Comparison of ENCODE assay signal across 8 mouse cellular contexts in genomic region chr2:18766821-18767541, GRCm38 (mm10).
A peak's percentile ranks its signal among the peaks of the same experiment; 100 is the strongest.
DNase-seq lines count a peak whose midpoint lies in the region; ATAC-seq lines count a peak whose summit lies in the region.

No protein-coding gene starts in this region.

- no peaks in the 10 kb centered on the region for H3K4me1 ChIP-seq in intestine, embryonic 15.5 days (replicated peaks)

- H3K27me3 ChIP-seq in intestine, embryonic 15.5 days (replicated peaks) = no peaks in the 10 kb centered on the region

- no peaks in the 10 kb centered on the region for H3K9me3 ChIP-seq in intestine, embryonic 15.5 days

- peak; percentile 91 for ATAC-seq in intestine, embryonic 15.5 days
- ATAC-seq in megakaryocyte-erythroid progenitor cell, adult 5-6 weeks (replicated peaks; ENCODE audit: low FRiP score, low TSS enrichment, poor library complexity, severe bottlenecking) = peak; percentile 67

- H3K4me3 ChIP-seq in intestine, embryonic 15.5 days (replicated peaks) = peak overlapping the region; percentile 80

- peak overlapping the region; percentile 99 for H3K27ac ChIP-seq in intestine, embryonic 15.5 days

- H3K9ac ChIP-seq in intestine, embryonic 15.5 days = peak overlapping the region; percentile 95

- peak overlapping the region; percentile 70 for H3K4me2 ChIP-seq in intestine, embryonic 15.5 days (replicated peaks)

- under 1% methylated on average over 56 of the region's 56 CpGs for WGBS in intestine, embryonic 15.5 days

- DNase-seq in adrenal gland, adult (ENCODE audit: inconsistent age in 2 of 2, low spot score in 1 of 2) = peak; percentile 88 to 97
- DNase-seq in embryo, embryonic 11 days = peak; percentile 90
- DNase-seq in gastrocnemius, postnatal 25 days = peak; percentile 90
- DNase-seq in left cerebral cortex, postnatal 14 days (ENCODE audit: low spot score in 2 of 2) = peak; percentile 75 to 79
- peak; percentile 82 for DNase-seq in right cerebral cortex, postnatal 14 days
- DNase-seq in urinary bladder, postnatal 25 days (ENCODE audit: low spot score) = peak; percentile 75

- H3K36me3 ChIP-seq in intestine, embryonic 15.5 days = no peaks in the 10 kb centered on the region

- intact Hi-C loops in left cerebral cortex, postnatal 14 days (cut with DNase I) = no loop called here

Comparison
In these comparisons a context has a peak if more than half of its experiments do, and no peak if none do; other contexts are left out.
1. Peak in every context shown above with its lines: DNase-seq, ATAC-seq, H3K4me3 ChIP-seq and H3K27ac ChIP-seq.